Mouse (Mus musculus): Measurements from ENCODE around the gene Car10.
"Not testable (repeated sequence)": the region's sequence is repeated elsewhere in the genome, so short reads cannot be mapped to it uniquely, and the experiment has no call there.

Gene Car10

GRCm38 (mm10) chr11:93391159-93391558 is 293.3 kb downstream of the Car10 start:
- no peak for DNase-seq (ENCODE audit: low read depth)

GRCm38 (mm10) chr11:93393371-93393770 is 295.5 kb downstream of the Car10 start:
- DNase-seq (ENCODE audit: low read depth), result not testable (repeated sequence)

- no peak for DNase-seq (ENCODE audit: low read depth)
These were observed 298.5 kb downstream of the Car10 start for GRCm38 (mm10) chr11:93396356-93396755.

GRCm38 (mm10) chr11:93401167-93401566 is 303.3 kb downstream of the Car10 start:
- DNase-seq (ENCODE audit: low read depth), result not testable (repeated sequence)

- no peak for DNase-seq (ENCODE audit: low read depth)
These were observed 310.2 kb downstream of the Car10 start for GRCm38 (mm10) chr11:93407981-93408380.

- no peak for DNase-seq (ENCODE audit: low read depth)
These were observed 333.7 kb downstream of the Car10 start for GRCm38 (mm10) chr11:93431482-93431881.

GRCm38 (mm10) chr11:93434997-93435915 is 337.4 kb downstream of the Car10 start:
- DNase-seq (ENCODE audit: low read depth), result no peak

- DNase-seq (ENCODE audit: low read depth), result no peak
These were observed 339.1 kb downstream of the Car10 start for GRCm38 (mm10) chr11:93436892-93437291.

- DNase-seq (ENCODE audit: low read depth), result no peak
These were observed 342.6 kb downstream of the Car10 start for GRCm38 (mm10) chr11:93440466-93440865.

- DNase-seq (ENCODE audit: low read depth), result no peak
These were observed 345.9 kb downstream of the Car10 start for GRCm38 (mm10) chr11:93443777-93444176.

- DNase-seq (ENCODE audit: low read depth), result no peak
These were observed 346.9 kb downstream of the Car10 start for GRCm38 (mm10) chr11:93444741-93445140.

GRCm38 (mm10) chr11:93447566-93447965 is 349.7 kb downstream of the Car10 start:
- no peak for DNase-seq (ENCODE audit: low read depth)

GRCm38 (mm10) chr11:93448290-93449256 is 350.7 kb downstream of the Car10 start:
- DNase-seq (ENCODE audit: low read depth), result no peak

- no peak for DNase-seq (ENCODE audit: low read depth)
These were observed 352.7 kb downstream of the Car10 start for GRCm38 (mm10) chr11:93450535-93450934.

- DNase-seq (ENCODE audit: low read depth), result no peak
These were observed 368.4 kb downstream of the Car10 start for GRCm38 (mm10) chr11:93466221-93466620.

GRCm38 (mm10) chr11:93467711-93468110 is 369.9 kb downstream of the Car10 start:
- no peak for DNase-seq (ENCODE audit: low read depth)

- DNase-seq (ENCODE audit: low read depth), result no peak
These were observed 372.9 kb downstream of the Car10 start for GRCm38 (mm10) chr11:93470771-93471170.

- DNase-seq (ENCODE audit: low read depth), result peak; percentile 59
These were observed 373.8 kb downstream of the Car10 start for GRCm38 (mm10) chr11:93471573-93472179.

- DNase-seq (ENCODE audit: low read depth), result no peak
These were observed 386.8 kb downstream of the Car10 start for GRCm38 (mm10) chr11:93484661-93485060.

- no peak for DNase-seq (ENCODE audit: low read depth)
These were observed 389.2 kb downstream of the Car10 start for GRCm38 (mm10) chr11:93487021-93487420.

GRCm38 (mm10) chr11:93487913-93488604 is 390.2 kb downstream of the Car10 start:
- no peak for DNase-seq (ENCODE audit: low read depth)
